Mouse (Mus musculus): ENCODE measurements around the gene Snx1. TPM values are rescaled to one million over a fixed set of nuclear protein-coding genes. Genes with fewer than 3 reads are reported as not detected.

Snx1 gene
- total RNA-seq (2015; ENCODE audit: low replicate concordance) = 67.1 and 84.0 TPM in 2 replicates
- 81.5 and 97.5 TPM in 2 replicates for total RNA-seq (2017; ENCODE audit: low replicate concordance)

- peak; percentile 72 for ATAC-seq (replicated peaks; ENCODE audit: low FRiP score, poor library complexity, severe bottlenecking)
These were observed at the start of gene Snx1, which contains the start of gene Ciao2a for GRCm38 (mm10) chr9:66126456-66127192. Snx1 (minus strand) TSS chr9:66126587. Ciao2a (plus strand) TSS chr9:66126611.

DNA sequence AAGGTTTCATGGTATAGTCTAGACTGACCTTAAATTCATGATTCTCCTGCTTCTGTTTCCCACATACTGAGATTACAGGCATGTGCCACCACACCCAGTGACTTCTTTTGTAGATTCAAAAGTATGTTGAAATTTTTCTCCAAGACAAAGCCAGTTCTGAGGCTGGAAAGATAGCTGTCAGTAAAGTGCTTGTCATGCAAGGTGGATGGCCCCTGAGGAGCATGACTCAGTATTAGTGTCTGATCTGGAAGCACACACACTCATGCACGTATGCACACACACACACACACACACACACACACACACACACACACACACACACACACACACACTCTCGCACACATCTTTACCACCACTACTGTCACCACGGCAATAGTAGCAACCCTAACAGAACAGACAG lies 48.6 kb upstream of the Snx1 start:
- no peak for ATAC-seq (replicated peaks; ENCODE audit: low FRiP score, poor library complexity, severe bottlenecking)

DNA sequence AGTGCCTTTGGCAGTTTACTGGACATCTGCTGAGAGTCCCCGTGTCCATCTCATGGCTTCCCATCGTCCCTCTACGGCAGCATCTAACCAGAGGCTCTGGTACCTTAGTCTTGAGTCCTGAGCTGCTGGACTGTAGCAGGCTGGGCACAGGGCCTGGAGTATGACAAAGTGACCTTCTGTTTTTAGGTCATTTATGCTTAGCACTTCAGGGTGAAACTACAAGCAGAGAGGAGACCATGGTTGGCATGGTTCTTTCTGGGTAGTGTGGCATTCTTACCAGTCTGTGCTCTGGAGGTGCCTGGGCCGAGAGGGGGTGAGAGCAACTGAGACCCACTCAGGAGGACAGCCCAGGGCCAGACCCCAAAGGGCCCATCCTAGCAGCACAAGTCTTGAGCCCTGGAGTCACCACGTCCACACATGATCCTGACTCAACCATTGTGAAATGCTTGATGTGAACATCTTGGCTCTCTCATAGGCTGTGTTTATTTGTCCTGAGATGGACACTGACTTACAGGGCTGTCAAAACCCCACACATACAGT lies 47.0 kb upstream of the Snx1 start:
- no peak for ATAC-seq (replicated peaks; ENCODE audit: low FRiP score, poor library complexity, severe bottlenecking)

DNA sequence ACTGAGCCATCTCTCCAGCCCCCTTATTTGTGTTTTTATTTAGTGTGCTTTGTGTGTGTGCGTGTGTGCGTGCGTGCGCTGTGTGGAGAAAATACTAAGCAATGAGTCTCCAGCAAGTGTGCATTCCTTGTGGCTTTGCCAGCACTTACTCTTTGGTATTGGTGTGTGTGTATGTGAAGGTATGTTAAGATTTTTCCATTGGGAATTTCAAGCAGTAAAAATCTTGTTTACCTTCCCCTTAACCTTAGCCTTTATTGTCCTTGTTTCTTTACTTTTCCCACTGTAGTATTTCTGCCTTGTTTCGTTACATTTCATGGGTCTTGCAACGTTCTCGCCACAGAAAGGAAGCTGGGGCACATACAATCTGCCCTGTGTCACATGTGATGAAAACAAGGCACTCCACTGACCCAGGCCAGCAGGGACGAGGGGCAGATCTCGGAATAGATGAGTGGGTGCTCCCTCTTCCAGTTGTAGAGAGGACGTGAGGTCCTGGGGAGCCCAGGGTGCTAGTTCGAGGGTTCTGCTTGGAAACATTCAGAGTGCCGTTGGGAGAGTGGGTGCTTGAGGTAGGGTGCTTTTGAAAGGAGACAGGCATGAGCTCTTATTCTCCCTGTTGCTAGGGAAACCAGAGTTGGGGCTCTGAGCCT lies 45.0 kb upstream of the Snx1 start:
- ATAC-seq (replicated peaks; ENCODE audit: low FRiP score, poor library complexity, severe bottlenecking) = no peak

DNA sequence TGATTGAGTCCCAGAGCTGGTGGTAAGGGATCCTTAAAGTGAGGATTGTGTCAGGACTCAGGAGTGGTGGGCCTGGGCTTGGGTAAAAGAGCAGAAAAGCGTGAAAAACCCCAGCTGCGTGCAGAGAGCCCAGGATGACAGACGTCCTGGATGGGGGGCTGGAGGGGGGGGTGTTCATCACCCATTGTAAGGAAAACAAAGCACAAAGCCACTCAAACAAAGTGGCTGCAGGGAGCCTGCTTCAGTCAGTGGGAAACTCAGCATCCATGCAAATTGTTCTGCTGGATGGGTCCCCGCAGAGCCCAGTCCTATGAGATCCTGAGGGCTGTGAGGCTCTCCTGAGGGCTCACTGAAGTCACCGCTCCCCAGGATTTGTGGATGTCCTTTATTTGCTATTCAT lies 44.1 kb upstream of the Snx1 start:
- ATAC-seq (replicated peaks; ENCODE audit: low FRiP score, poor library complexity, severe bottlenecking) = no peak

DNA sequence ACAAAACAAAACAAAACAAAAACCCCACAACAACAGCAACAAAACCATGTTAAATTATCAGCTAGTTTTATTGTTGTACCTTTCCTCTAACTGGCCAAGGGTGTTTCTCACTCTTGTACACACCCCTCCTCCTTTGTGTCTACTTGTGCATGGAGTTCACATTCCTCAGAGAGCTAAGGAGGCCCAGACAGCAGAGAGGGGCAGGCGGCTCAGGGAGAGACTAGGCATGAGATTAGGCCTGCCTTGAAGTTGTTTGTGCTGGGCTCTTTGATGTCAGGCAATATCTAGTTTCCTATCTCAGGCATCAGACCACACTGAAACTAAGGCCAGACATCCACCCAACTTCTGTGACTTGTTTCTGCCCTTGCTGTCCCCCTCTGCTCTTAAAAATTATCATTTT lies 41.8 kb upstream of the Snx1 start:
- no peak for ATAC-seq (replicated peaks; ENCODE audit: low FRiP score, poor library complexity, severe bottlenecking)

- no peak for ATAC-seq (replicated peaks; ENCODE audit: low FRiP score, poor library complexity, severe bottlenecking)
These were observed 40.8 kb upstream of the Snx1 start for GRCm38 (mm10) chr9:66167222-66167621.

GRCm38 (mm10) chr9:66162995-66163394 lies 36.6 kb upstream of the Snx1 start:
- ATAC-seq (replicated peaks; ENCODE audit: low FRiP score, poor library complexity, severe bottlenecking) = no peak

- ATAC-seq (replicated peaks; ENCODE audit: low FRiP score, poor library complexity, severe bottlenecking) = no peak
These were observed 33.8 kb upstream of the Snx1 start for GRCm38 (mm10) chr9:66160155-66160554.

GRCm38 (mm10) chr9:66158885-66159430 lies 32.6 kb upstream of the Snx1 start:
- ATAC-seq (replicated peaks; ENCODE audit: low FRiP score, poor library complexity, severe bottlenecking) = peak; percentile 86

DNA sequence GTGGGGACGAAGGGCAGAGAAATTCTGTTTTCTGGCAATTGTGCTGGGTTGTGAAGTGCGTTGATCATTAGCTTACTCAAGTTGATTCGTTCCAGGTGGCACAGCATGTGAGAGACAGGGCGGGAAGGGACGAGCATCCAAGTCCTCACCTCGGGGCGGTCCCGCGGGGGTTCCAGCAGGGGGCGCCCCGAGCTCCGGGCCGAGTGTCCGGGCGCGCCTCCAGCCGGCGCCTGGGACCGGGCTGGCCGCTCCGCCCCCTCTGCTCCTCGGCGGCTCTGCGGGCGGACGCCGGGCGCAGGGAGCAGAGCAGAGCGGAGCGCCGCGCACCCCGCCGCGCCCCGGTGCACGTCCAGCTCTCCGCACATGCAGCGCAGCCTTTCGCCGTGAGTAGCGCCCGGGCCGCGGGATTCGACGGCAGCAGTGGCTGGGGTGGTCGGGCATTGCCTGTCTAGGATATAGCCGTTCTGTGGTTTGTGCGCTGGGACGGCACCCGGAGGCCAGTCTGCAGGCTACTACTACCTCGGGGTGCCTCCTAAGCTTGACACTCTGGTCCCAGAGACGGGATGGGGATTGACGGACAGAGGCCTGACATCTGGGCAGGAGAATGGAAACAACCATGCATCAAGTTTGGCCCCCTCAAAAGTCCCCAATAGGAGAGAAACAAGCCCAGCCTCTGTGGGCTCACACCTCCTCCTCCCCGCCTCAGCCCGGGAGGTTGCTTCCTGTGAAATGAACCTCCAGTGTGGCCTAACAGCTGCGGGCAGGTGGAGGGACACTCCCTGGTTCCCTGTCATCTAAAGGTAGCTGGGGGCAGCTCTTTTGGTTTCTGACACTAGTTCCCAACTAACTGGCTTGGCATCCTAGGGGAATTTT lies 31.8 kb upstream of the Snx1 start, which contains the start of gene Dapk2:
Dapk2 (plus strand) TSS at position 266 of the 873 bp plus-strand sequence.
- peak; percentile 79 for ATAC-seq (replicated peaks; ENCODE audit: low FRiP score, poor library complexity, severe bottlenecking)

DNA sequence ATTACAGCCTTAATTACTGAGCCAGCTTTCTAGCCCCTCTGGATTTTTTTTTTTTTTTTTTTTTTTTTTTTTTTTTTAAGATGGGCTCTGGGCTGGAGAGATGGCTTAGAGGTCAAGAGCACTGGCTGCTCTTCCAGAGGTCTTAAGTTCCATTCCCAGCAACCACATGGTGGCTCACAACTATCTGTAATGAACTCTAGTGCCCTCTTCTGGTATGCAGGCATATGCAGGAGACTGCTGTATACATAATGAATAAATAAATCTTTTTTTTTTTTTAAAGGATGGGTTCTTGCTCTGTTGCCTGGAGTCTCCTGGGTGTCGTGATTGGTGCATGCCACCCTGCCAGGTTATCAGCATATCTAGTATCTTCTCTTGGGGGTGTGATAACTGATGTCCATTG lies 29.1 kb upstream of the Snx1 start:
- ATAC-seq (replicated peaks; ENCODE audit: low FRiP score, poor library complexity, severe bottlenecking) = no peak

DNA sequence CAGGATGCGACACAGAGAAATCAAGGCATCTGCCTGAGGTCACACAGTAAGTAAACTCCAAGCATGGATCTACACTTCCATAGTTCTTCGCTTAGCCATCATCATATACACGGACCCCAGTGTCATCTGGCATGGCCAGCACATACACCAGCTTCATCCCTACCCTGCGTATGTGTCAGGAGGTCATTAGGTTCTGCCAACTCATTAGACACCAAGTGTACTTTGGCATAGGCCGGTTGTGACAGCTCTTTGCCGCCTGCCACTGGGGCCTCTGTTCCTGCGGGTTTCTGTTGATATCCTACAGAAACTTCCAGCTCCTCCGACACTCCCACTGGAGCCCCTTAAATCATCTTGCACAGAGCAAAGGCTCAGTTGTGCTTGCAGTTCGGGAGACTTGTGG lies 27.6 kb upstream of the Snx1 start:
- no peak for ATAC-seq (replicated peaks; ENCODE audit: low FRiP score, poor library complexity, severe bottlenecking)

DNA sequence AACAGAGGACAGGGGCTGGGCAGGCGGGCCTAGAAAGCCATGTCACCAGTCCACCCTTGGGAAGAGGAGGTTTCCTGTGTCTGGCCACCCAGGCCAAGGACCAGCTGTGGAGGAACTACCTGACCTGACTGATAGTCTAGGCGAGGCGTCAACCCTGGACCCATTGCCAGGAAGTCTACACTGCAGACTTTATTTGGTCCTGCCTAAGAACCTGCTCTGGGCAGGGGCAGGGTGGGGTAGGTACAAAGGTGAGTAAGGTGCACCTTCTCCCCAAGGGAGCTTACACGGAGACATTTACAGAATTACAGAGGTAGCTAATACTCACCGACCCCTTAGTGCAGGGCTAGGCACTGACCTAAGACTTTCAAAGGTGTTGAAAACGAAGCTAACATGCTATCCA lies 27.2 kb upstream of the Snx1 start:
- no peak for ATAC-seq (replicated peaks; ENCODE audit: low FRiP score, poor library complexity, severe bottlenecking)

GRCm38 (mm10) chr9:66152011-66152410 lies 25.6 kb upstream of the Snx1 start:
- no peak for ATAC-seq (replicated peaks; ENCODE audit: low FRiP score, poor library complexity, severe bottlenecking)

DNA sequence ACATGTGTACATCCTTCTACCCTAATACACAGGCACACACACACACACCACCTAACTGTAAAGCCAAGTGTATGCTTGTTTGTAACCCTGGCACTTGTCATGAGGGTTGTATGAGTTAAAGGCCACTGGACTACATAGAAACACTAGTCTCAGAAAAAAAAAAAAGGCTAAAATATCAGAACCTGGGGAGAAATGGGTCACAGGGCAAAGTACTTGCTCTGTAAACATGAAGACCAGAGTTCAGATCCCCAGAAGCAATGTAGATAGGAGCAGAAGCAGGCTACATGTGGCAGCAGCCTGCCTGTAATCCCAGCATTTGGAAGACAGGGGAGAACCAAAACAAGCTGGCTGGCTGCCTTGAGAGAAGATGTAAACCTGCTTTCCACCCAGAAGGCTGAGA lies 19.8 kb upstream of the Snx1 start:
- ATAC-seq (replicated peaks; ENCODE audit: low FRiP score, poor library complexity, severe bottlenecking) = no peak

DNA sequence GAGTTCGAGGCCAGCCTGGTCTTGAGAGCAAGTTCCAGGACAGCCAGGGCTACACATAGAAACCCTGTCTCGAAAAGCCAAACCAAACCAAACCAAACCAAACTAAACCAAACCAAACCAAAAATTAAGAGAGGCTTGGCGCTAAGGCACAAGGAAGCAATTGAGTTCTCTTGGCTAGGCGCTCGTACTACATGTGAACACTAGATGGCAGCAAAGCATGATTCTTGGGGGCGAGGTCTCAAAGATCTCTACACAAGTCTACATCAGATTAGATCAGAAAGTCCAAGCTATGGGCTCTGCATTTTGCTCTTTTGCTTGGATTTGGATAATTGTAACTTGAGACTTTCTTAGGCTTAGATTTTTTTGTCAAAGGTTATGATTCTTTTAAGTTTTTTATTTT lies 17.9 kb upstream of the Snx1 start:
- peak; percentile 83 for ATAC-seq (replicated peaks; ENCODE audit: low FRiP score, poor library complexity, severe bottlenecking)

- no peak for ATAC-seq (replicated peaks; ENCODE audit: low FRiP score, poor library complexity, severe bottlenecking)
These were observed 15.9 kb upstream of the Snx1 start for GRCm38 (mm10) chr9:66142265-66142664.

DNA sequence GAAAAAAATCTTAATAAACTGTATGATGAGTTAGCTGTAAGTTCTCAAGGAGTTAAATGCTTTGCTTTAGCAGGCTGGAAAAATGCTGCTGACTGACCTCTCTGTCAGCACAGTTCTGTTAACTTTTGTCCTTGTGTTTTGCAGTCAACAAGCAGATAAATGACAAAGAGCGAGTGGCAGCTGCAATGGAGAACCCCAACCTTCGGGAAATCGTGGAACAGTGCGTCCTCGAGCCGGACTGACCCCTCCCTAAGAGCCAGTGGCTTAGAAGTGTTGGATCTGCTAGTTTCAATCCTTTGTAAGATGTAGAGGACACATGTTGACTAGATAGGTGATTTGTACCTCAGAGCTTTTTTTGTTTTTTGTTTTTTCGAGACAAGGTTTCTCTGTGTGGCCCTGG lies 11.8 kb upstream of the Snx1 start:
- no peak for ATAC-seq (replicated peaks; ENCODE audit: low FRiP score, poor library complexity, severe bottlenecking)

DNA sequence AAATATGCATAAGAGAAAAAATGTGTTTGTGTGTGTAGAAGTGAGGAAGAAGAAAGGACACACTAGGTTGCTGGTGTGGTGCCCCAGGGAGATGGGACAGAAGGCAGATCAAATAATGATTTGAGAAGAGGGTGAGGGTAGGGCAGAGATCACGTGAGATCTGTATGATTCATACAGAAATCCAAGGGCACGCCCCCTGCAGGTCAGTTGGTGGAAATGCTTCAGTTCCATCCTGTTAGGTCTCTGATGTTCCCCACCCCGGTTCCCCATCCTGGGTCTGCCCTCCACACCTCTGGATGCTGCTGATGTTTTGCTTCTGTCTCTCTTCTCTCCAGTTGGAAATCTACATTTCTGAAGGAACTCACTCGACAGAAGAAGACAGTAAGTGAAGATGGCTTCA lies 9.6 kb upstream of the Snx1 start:
- ATAC-seq (replicated peaks; ENCODE audit: low FRiP score, poor library complexity, severe bottlenecking) = peak; percentile 64
